Mouse (Mus musculus) neural tube, embryonic 14.5 days (tissue): ENCODE data around the gene H13. TPM values are rescaled to one million over a fixed set of nuclear protein-coding genes. Genes with fewer than 3 reads are reported as not detected.

ENCODE experiments used
- ATAC-seq: fragments of 200-750 bp; cut with Nextera tagmentation; 2 replicates; pipeline ENCODE4 v1.8.0; 2017; ENCODE audit warnings: low read depth, mild to moderate bottlenecking, moderate TSS enrichment, moderate library complexity
- H3K27ac ChIP-seq: fragments of 300-500 bp; sonication (generic); 2 replicates; pipeline ENCODE4 v1.5.1; 2014; ENCODE audit warnings: low read depth, mild to moderate bottlenecking, control low read depth, low read length, moderate library complexity, mixed read lengths
- H3K27me3 ChIP-seq: fragments of 300-500 bp; sonication (generic); 2 replicates; pipeline ENCODE4 v1.6.1; 2014; ENCODE audit warnings: low read length; ENCODE audit not compliant: control insufficient read depth, insufficient read depth
- H3K36me3 ChIP-seq: fragments of 300-500 bp; sonication (generic); 2 replicates; pipeline ENCODE4 v1.6.1; 2014; ENCODE audit warnings: low read length, mixed read lengths; ENCODE audit not compliant: control insufficient read depth, insufficient read depth
- H3K4me1 ChIP-seq: fragments of 300-500 bp; sonication (generic); 2 replicates; pipeline ENCODE4 v1.6.1; 2014; ENCODE audit warnings: low read length; ENCODE audit not compliant: control insufficient read depth, insufficient read depth
- H3K4me2 ChIP-seq: fragments of 300-500 bp; sonication (generic); 2 replicates; pipeline ENCODE4 v1.6.1; 2014; ENCODE audit warnings: mild to moderate bottlenecking, low read depth, low read length, control low read depth
- H3K4me3 ChIP-seq: fragments of 300-500 bp; sonication (generic); 2 replicates; pipeline ENCODE4 v1.5.1; 2014; ENCODE audit warnings: low read depth, low read length, control low read depth, mixed read lengths
- H3K9ac ChIP-seq: fragments of 300-500 bp; sonication (generic); replicated peaks from 2 replicates; pipeline ENCODE4 v1.6.1; 2014; ENCODE audit warnings: low read depth, mild to moderate bottlenecking, control low read depth, low read length, mixed read lengths
- H3K9me3 ChIP-seq: fragments of 300-500 bp; sonication (generic); 2 replicates; pipeline ENCODE4 v1.6.1; 2016; ENCODE audit warnings: low read length; ENCODE audit not compliant: control insufficient read depth
- WGBS: fragments of 180-500 bp; shearing (Covaris S2); extraction: QIAGEN DNeasy Blood & Tissue Kit; methylation state at CpG from one replicate; pipeline ENCODE4 v1.1.7; 2014; 5-methylcytosine and 5-hydroxymethylcytosine counted together
- polyA plus RNA-seq: library from polyadenylated mRNA; unstranded; fragments of >200 nt; fragmentation: Nextera tagmentation; extraction: Ambion mirVana; gene quantifications from 2 replicates; pipeline ENCODE4 v1.2.1, GENCODE M21; 2014

Gene H13
- polyA plus RNA-seq, 1 experiment from 2014 or later: 160 TPM

DNA sequence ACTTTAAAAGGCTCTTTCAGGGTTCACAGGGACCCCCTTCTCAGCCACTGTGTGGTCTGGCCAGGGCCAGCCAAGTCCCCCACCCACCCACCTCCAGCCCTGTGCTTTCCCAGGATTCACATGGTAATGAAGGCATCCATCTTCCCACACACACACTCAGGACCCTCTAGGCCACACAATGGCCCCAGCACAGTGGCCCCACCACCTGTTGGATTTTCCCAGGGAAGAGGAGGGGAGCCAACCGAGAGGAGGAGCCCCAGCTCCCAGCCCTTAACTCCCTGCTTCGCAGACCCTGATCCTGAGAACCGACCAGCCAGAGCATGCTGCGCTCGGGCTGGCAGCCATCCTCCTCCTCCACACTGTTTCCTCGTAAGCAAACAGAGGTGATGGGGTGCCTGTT is 48.8 kb downstream of the H13 start:
- H3K36me3 ChIP-seq: no peaks in the 10 kb centered on the region
- peak; percentile 89 for ATAC-seq
- H3K4me2 ChIP-seq: no peak overlapping the region; the same call in 1 of the 2 replicates
- no peak overlapping the region for H3K9ac ChIP-seq
- no peak overlapping the region; the same call in 1 of the 2 replicates for H3K27ac ChIP-seq
- H3K4me3 ChIP-seq: no peak overlapping the region
- WGBS: 6% methylated on average over 6 of the region's 6 CpGs
- no peaks in the 10 kb centered on the region for H3K9me3 ChIP-seq
- H3K27me3 ChIP-seq: no peaks in the 10 kb centered on the region
- H3K4me1 ChIP-seq: no peaks in the 10 kb centered on the region

DNA sequence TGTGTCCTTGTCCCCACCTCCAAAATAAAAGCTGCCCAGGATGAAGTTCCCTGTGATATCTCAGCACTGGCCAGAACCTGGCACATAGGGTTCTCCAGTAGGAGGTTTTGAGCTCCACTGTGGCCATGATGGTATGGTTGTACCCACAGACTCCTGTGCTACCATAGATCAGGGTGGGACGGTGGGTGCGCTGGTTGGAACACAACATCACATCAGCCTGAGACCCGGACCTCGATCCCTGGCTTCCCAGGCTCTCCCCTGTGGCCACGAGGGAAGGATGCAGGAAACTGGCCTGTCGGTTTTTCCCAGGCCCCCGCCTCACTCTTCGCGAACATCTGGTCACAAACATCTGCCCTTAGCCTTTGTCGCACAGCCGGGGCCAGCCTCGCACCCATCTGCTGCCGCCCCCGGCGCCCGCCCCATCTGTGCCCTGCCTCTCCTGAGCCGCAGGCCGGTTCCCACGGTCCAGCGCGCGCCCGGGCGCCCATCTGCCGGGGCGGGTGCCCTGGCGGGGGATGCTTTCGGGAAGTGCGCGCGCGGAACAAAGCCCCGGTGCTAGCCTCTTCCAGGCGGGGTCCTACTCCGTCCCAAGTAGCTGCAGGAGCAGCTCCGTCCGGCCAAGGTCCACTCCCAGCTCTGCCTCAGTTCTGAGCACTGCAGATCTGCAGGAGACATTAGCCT is 54.5 kb downstream of the H13 start:
- peak; percentile 67 for ATAC-seq
- no peaks in the 10 kb centered on the region for H3K36me3 ChIP-seq
- H3K27ac ChIP-seq: no peak overlapping the region
- H3K4me1 ChIP-seq: peaks cover 5% of the 10 kb centered on the region; the same call in 1 of the 2 replicates
- peak overlapping the region; percentile 7; the same call in 1 of the 2 replicates for H3K4me3 ChIP-seq
- peak overlapping the region; percentile 18; the same call in 1 of the 2 replicates for H3K9ac ChIP-seq
- H3K4me2 ChIP-seq: peak overlapping the region; percentile 41
- no peaks in the 10 kb centered on the region for H3K27me3 ChIP-seq
- WGBS: 3% methylated on average over 37 of the region's 37 CpGs
- H3K9me3 ChIP-seq: no peaks in the 10 kb centered on the region

DNA sequence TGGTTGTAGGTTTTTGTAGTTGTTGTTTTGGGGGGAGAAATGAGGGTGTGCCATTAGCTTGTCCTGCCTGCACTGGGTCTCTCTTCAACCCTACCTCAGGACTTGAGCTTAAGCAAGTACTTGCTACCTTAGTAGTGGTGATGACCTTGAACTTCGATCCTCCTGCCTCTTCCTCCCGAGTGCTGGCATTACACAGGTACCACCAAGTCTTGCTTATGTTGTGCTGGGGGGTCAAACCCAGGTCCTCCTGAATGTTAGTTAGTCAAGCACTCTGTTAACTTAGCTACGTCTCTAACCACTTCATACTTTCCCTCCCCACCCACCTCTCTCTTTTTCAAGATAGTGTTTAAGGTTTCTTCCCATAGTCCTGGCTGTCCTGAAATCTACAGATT is 55.1 kb downstream of the H13 start:
- no peaks in the 10 kb centered on the region for H3K36me3 ChIP-seq
- peaks cover 8% of the 10 kb centered on the region; the same call in 1 of the 2 replicates for H3K4me1 ChIP-seq
- H3K27ac ChIP-seq: no peak overlapping the region
- H3K4me2 ChIP-seq: peak overlapping the region; percentile 41
- no peak overlapping the region for H3K4me3 ChIP-seq
- 71% methylated on average over 3 of the region's 3 CpGs for WGBS
- H3K9me3 ChIP-seq: no peaks in the 10 kb centered on the region
- no peak for ATAC-seq
- H3K27me3 ChIP-seq: no peaks in the 10 kb centered on the region
- no peak overlapping the region for H3K9ac ChIP-seq

DNA sequence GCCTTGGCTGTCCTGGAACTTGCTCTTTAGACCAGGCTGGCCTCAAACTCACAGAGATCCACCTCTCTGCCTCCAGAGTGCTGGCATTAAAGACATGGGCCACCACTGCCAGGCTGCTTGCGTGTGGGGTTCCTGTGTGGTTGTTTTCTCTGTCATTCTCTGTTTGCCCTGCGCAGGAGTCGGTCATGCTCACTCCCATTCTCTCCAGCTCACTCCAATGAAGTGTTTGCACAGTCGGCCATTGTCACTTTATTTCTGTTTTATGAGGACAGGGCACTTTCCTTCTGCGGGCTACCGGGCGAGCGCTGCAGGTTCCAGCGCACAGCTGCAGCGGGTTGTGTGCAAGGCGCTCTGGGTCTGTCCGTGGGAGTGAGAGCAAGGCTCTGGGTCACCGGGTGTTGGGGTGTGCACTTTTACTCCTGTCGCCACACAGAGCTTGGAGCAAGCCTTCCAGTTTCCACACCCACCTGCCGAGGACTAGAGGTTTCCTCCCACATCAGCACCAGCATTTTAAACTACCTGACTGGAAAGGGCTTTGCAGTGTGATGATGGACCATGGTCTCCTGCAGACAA is 56.0 kb downstream of the H13 start:
- Histone ChIP-seq H3K4me1 (peaks cover 8% of the 10 kb centered on the region; the same call in 1 of the 2 replicates), H3K27me3 (no peaks in the 10 kb centered on the region), H3K4me3 (no peak overlapping the region), H3K27ac (no peak overlapping the region), H3K9me3 (no peaks in the 10 kb centered on the region), H3K36me3 (no peaks in the 10 kb centered on the region), H3K4me2 (no peak overlapping the region), H3K9ac (no peak overlapping the region)
- ATAC-seq: no peak
- WGBS: 21% methylated on average over 15 of the region's 15 CpGs

DNA sequence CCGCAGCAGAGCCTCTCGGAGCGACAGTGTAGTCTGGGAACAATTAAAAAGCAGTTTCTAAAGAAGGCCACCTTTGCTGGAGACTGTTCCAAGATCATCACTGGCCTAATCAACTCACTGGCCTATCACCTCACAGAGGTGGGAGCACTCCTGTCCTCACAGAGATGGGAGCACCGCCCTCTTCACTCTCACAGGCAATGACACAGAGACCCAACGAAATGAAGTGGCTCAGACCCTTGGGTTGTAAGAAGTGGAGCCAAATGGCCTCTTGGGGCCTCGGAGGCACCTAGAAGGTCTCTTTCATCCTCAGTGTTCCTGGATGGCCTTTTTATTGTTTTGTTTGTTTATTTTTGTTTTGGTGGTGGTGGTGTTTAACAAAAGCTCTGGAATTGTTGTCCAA is 57.0 kb downstream of the H13 start:
- Histone ChIP-seq H3K4me3 (no peak overlapping the region), H3K9ac (no peak overlapping the region), H3K27ac (no peak overlapping the region), H3K4me2 (no peak overlapping the region), H3K4me1 (peaks cover 8% of the 10 kb centered on the region; the same call in 1 of the 2 replicates), H3K27me3 (no peaks in the 10 kb centered on the region), H3K9me3 (no peaks in the 10 kb centered on the region), H3K36me3 (no peaks in the 10 kb centered on the region)
- WGBS: 82% methylated on average over 6 of the region's 6 CpGs
- no peak for ATAC-seq

DNA sequence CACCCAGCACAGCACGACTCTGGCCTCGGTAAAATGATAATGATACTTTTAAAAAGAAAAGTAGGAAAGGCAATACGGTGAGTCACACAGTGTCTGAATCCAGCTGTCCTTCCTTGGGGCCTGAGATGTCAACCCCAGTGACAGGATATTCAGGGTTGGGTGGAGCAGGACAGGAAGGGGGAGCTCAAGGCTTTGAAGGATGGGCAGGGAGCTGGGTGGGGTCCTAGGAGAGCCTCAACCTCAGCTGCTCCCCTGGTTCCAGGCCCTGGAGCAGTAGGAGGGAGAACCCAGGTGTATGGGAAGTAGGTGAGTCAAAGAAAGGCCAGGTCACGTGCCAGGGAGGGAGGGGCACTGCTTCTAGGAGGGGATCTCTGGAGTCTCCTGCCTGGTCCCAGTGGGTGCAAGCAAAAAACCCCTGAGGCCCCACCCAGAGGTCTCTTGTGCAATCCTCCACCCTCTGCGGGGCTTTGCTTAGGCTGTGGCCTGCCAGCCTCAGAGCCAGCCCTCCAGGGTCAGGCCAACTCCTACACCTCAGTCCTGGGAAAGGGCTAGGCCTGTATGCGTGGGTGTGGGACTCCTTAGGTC is 57.6 kb downstream of the H13 start:
- H3K4me3 ChIP-seq: no peak overlapping the region
- H3K4me2 ChIP-seq: no peak overlapping the region
- no peak overlapping the region for H3K9ac ChIP-seq
- ATAC-seq: no peak
- H3K4me1 ChIP-seq: peaks cover 8% of the 10 kb centered on the region; the same call in 1 of the 2 replicates
- no peaks in the 10 kb centered on the region for H3K36me3 ChIP-seq
- H3K9me3 ChIP-seq: no peaks in the 10 kb centered on the region
- no peak overlapping the region for H3K27ac ChIP-seq
- H3K27me3 ChIP-seq: no peaks in the 10 kb centered on the region
- WGBS: 80% methylated on average over 6 of the region's 6 CpGs

DNA sequence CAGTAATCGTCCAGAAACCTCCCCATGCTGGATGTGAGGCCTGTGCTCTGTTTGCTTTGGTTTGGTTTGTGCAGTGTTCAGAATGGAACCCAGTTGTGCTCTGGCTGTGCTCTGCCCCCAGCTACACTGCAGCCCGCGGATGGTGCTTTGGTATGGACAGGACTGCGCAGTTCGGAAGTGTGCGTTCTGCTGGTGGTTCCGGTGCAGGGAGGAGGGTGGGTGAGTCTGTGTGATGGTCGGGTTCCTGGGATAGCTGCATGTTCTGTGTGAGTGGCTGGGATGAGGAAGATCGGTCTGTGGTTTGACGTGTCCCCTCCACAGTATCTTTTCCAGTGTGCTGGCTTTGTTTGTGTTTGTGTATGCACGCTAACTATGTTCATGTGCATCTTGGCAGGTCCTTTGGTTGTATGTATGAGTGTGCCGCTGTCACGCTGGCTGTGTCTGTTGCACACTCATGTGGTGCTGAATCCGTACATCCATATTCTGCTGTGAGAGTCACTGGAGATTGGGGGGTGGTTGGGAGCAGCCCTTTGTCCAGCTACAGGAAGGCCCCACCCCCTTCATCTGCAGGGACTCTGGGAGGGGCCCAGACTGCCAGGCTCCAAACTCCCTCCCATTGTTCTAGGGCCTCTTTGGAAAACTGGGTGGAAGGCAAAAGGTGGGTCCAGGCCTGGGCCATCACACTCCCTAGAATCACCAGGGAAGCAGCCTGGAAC is 58.7 kb downstream of the H13 start:
- H3K9me3 ChIP-seq: no peaks in the 10 kb centered on the region
- H3K27ac ChIP-seq: no peak overlapping the region
- ATAC-seq: no peak
- no peak overlapping the region for H3K4me3 ChIP-seq
- H3K27me3 ChIP-seq: no peaks in the 10 kb centered on the region
- peaks cover 8% of the 10 kb centered on the region; the same call in 1 of the 2 replicates for H3K4me1 ChIP-seq
- no peak overlapping the region for H3K9ac ChIP-seq
- WGBS: 83% methylated on average over 14 of the region's 14 CpGs
- H3K4me2 ChIP-seq: no peak overlapping the region
- H3K36me3 ChIP-seq: no peaks in the 10 kb centered on the region

DNA sequence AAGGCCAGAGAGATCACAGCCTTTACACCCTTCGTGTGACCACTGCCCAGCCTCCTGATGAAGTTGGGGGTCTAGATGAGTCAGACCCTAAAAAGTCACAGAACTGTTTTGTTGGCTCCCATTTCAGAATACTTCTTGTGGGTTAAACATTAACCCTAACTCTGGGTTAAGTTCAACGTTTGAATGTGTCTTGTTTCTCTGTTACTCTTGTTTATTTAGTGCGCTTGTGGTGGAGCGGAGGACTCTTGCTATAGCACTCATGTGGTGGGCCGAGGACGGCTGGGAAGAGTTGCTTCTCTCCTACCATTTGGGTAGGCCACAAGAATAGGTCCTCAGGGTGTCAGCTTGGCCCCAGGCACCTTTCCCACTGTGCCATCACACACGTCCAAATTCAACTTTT is 59.3 kb downstream of the H13 start:
- Histone ChIP-seq H3K9me3 (no peaks in the 10 kb centered on the region), H3K4me2 (no peak overlapping the region), H3K9ac (no peak overlapping the region), H3K27me3 (no peaks in the 10 kb centered on the region), H3K4me3 (no peak overlapping the region), H3K36me3 (no peaks in the 10 kb centered on the region), H3K27ac (no peak overlapping the region), H3K4me1 (peaks cover 7% of the 10 kb centered on the region; the same call in 1 of the 2 replicates)
- no peak for ATAC-seq
- 84% methylated on average over 7 of the region's 7 CpGs for WGBS
